Comparison of ENCODE assay signal across 26 mouse cellular contexts in the genomic region with DNA sequence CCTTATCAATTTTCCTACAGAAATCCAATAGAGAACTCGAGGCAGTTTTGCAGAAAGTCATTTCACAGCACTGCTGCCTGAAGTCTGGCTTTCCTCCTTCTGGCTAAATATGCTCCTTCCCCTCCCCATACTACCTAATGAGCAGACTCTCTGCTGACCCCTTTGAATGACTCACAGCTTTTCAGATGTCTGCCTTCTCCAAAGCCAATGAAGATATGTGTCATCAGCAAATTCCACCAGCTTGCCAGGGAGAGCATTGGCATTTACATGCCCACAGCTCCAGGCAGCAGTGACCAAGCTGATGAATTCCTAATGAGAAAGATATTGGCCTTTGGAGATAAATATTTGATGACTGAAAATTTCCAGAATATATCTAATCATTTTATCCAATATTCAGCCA.
DNase-seq lines count a peak whose midpoint lies in the region; ATAC-seq lines count a peak whose summit lies in the region.
"Had no signal": no experiment of that assay in that cellular context is flagged by ENCODE, and none has a peak within 500 bp of the region (broad histone marks: within the 10 kb centered on the region; RNA-seq: fewer than 3 reads in every experiment).

No protein-coding gene starts in this region.

- no peak for DNase-seq in frontal cortex, postnatal 14 days (ENCODE audit: low spot score in 2 of 2)
- DNase-seq in 3T3-L1 (ENCODE audit: low read depth, low spot score) (peak; percentile 85), MN1 (ENCODE audit: low spot score) (peak; percentile 59)
- peak; percentile 23 to 28 for DNase-seq in adrenal gland, postnatal 36 days
- no peak for DNase-seq in lung, adult 18-20 months
- DNase-seq in forebrain, embryonic 11.5 days (ENCODE audit: low spot score) = no peak
- DNase-seq: cerebellum, adult 9-10 months; gastrocnemius, postnatal 10 days; heart, adult 11 months; heart, postnatal 10 days; kidney, adult 11 months; kidney, postnatal 36 days; left cerebral cortex, postnatal 4 days; lung, postnatal 36 days; thymus, adult 2 months; thymus, postnatal 4 days had no signal

- no peaks in the 10 kb centered on the region for H3K9me3 ChIP-seq in forebrain, embryonic 11.5 days (ENCODE audit: control insufficient read depth, low read length)
- H3K9me3 ChIP-seq: embryonic facial prominence, embryonic 12.5 days; kidney, embryonic 15.5 days; limb, embryonic 15.5 days; lung, embryonic 15.5 days had no signal

- H3K27ac ChIP-seq in forebrain, embryonic 11.5 days (ENCODE audit: low read depth, low read length) = no peak overlapping the region
- H3K27ac ChIP-seq: embryonic facial prominence, embryonic 12.5 days; kidney, embryonic 15.5 days; limb, embryonic 15.5 days; liver, embryonic 14.5 days; lung, embryonic 15.5 days; stomach, postnatal 0 days had no signal

- no peaks in the 10 kb centered on the region for H3K36me3 ChIP-seq in forebrain, embryonic 11.5 days (ENCODE audit: control insufficient read depth, insufficient read depth, low read length)
- H3K36me3 ChIP-seq: embryonic facial prominence, embryonic 12.5 days; heart, embryonic 12.5 days; kidney, embryonic 15.5 days; limb, embryonic 15.5 days; lung, embryonic 15.5 days had no signal

- no peaks in the 10 kb centered on the region for H3K4me1 ChIP-seq in forebrain, embryonic 11.5 days (replicated peaks; ENCODE audit: control insufficient read depth, insufficient read depth, low read length)
- H3K4me1 ChIP-seq: embryonic facial prominence, embryonic 12.5 days; heart, embryonic 12.5 days; kidney, embryonic 15.5 days; limb, embryonic 15.5 days; lung, embryonic 15.5 days; megakaryocyte, embryonic 14.5 days had no signal

- no peak overlapping the region for H3K4me3 ChIP-seq in forebrain, embryonic 11.5 days (ENCODE audit: low read depth, low read length)
- H3K4me3 ChIP-seq: embryonic facial prominence, embryonic 12.5 days; heart, embryonic 12.5 days; kidney, embryonic 15.5 days; limb, embryonic 15.5 days; lung, embryonic 15.5 days; megakaryocyte, embryonic 14.5 days had no signal

- WGBS in forebrain, embryonic 11.5 days = 68% methylated on average over 1 of the region's 1 CpGs

- no peaks in the 10 kb centered on the region for H3K27me3 ChIP-seq in forebrain, embryonic 11.5 days (ENCODE audit: control insufficient read depth, insufficient read depth, low read length)
- H3K27me3 ChIP-seq: embryonic facial prominence, embryonic 12.5 days; heart, embryonic 12.5 days; kidney, embryonic 15.5 days; limb, embryonic 15.5 days; lung, embryonic 15.5 days; megakaryocyte, embryonic 14.5 days had no signal

- H3K9ac ChIP-seq in forebrain, embryonic 11.5 days (ENCODE audit: low read length) = no peak overlapping the region
- H3K9ac ChIP-seq: embryonic facial prominence, embryonic 12.5 days; heart, embryonic 12.5 days; kidney, embryonic 15.5 days; limb, embryonic 15.5 days; liver, embryonic 14.5 days; lung, embryonic 15.5 days had no signal

- peak; percentile 34; the same call in 1 of the 2 replicates for ATAC-seq in frontal cortex, adult (ENCODE audit: low TSS enrichment)
- no peak for ATAC-seq in forebrain, embryonic 11.5 days (replicated peaks; ENCODE audit: low FRiP score)
- ATAC-seq: forebrain, embryonic 14.5 days had no signal

- no peak overlapping the region for H3K4me2 ChIP-seq in forebrain, embryonic 11.5 days (ENCODE audit: low read depth, low read length, severe bottlenecking)
- H3K4me2 ChIP-seq: embryonic facial prominence, embryonic 12.5 days; heart, embryonic 12.5 days; kidney, embryonic 15.5 days; limb, embryonic 15.5 days; lung, embryonic 15.5 days had no signal

Comparison
In these comparisons a context has a peak if more than half of its experiments do, and no peak if none do; other contexts are left out.
1. DNase-seq: peak in 3T3-L1 (single experiment), MN1 (single experiment) and adrenal gland, postnatal 36 days (2 of 2); none in frontal cortex, postnatal 14 days (0 of 2), lung, adult 18-20 months (0 of 2) and forebrain, embryonic 11.5 days (single experiment).